Mouse (Mus musculus): ENCODE data around the gene Mpdu1.
"Not testable (repeated sequence)": the region's sequence is repeated elsewhere in the genome, so short reads cannot be mapped to it uniquely, and the experiment has no call there.

The Mpdu1 gene

GRCm38 (mm10) chr11:69662213-69662966 is at the start of gene Mpdu1:
Mpdu1 (minus strand) TSS chr11:69662642.
- DNase-seq (ENCODE audit: low spot score), result peak; percentile 78

GRCm38 (mm10) chr11:69711082-69711481 is 48.6 kb upstream of the Mpdu1 start:
- DNase-seq (ENCODE audit: low spot score), result no peak

- DNase-seq (ENCODE audit: low spot score), result no peak
These were observed 48.0 kb upstream of the Mpdu1 start for GRCm38 (mm10) chr11:69710470-69710869.

- DNase-seq (ENCODE audit: low spot score), result no peak
These were observed 47.4 kb upstream of the Mpdu1 start for GRCm38 (mm10) chr11:69709554-69710446.

GRCm38 (mm10) chr11:69708614-69709265 is 46.3 kb upstream of the Mpdu1 start:
- DNase-seq (ENCODE audit: low spot score), result no peak

- DNase-seq (ENCODE audit: low spot score), result no peak
These were observed 45.5 kb upstream of the Mpdu1 start for GRCm38 (mm10) chr11:69707873-69708381.

- DNase-seq (ENCODE audit: low spot score), result no peak
These were observed 45.0 kb upstream of the Mpdu1 start for GRCm38 (mm10) chr11:69707480-69707847.

- DNase-seq (ENCODE audit: low spot score), result peak; percentile 69
These were observed 44.5 kb upstream of the Mpdu1 start for GRCm38 (mm10) chr11:69706775-69707479.

- DNase-seq (ENCODE audit: low spot score), result no peak
These were observed 42.2 kb upstream of the Mpdu1 start for GRCm38 (mm10) chr11:69704613-69705010.

- no peak for DNase-seq (ENCODE audit: low spot score)
These were observed 41.6 kb upstream of the Mpdu1 start for GRCm38 (mm10) chr11:69703814-69704612.

GRCm38 (mm10) chr11:69703381-69703780 is 40.9 kb upstream of the Mpdu1 start:
- DNase-seq (ENCODE audit: low spot score), result not testable (repeated sequence)

- DNase-seq (ENCODE audit: low spot score), result not testable (repeated sequence)
These were observed 40.4 kb upstream of the Mpdu1 start for GRCm38 (mm10) chr11:69702886-69703285.

- DNase-seq (ENCODE audit: low spot score), result no peak
These were observed 37.2 kb upstream of the Mpdu1 start for GRCm38 (mm10) chr11:69699595-69699994.

- no peak for DNase-seq (ENCODE audit: low spot score)
These were observed 36.1 kb upstream of the Mpdu1 start for GRCm38 (mm10) chr11:69698574-69698973.

GRCm38 (mm10) chr11:69697396-69697795 is 35.0 kb upstream of the Mpdu1 start:
- no peak for DNase-seq (ENCODE audit: low spot score)

- DNase-seq (ENCODE audit: low spot score), result peak; percentile 69
These were observed 33.1 kb upstream of the Mpdu1 start, which contains the start of the genes Tnfsf12 and Tnfsfm13 for GRCm38 (mm10) chr11:69695361-69696181. Tnfsf12 (minus strand) TSS chr11:69695849. Tnfsfm13 (minus strand) TSS chr11:69696098.

- no peak for DNase-seq (ENCODE audit: low spot score)
These were observed 32.6 kb upstream of the Mpdu1 start for GRCm38 (mm10) chr11:69695046-69695360.

- DNase-seq (ENCODE audit: low spot score), result no peak
These were observed 31.1 kb upstream of the Mpdu1 start for GRCm38 (mm10) chr11:69693421-69693965.

GRCm38 (mm10) chr11:69692863-69693262 is 30.4 kb upstream of the Mpdu1 start:
- no peak for DNase-seq (ENCODE audit: low spot score)

All from ovary, postnatal 14 days (tissue).